Mouse (Mus musculus) hindbrain, embryonic 10.5 days (tissue): ENCODE measurements around the gene Gdf9. TPM values are rescaled to one million over a fixed set of nuclear protein-coding genes. Genes with fewer than 3 reads are reported as not detected.

Experiments used
- DNase-seq: peaks from one replicate; pipeline ENCODE4 v3.0.0-alpha.2; 2017; ENCODE audit warnings: low spot score
- H3K27ac ChIP-seq: fragments of 300-500 bp; sonication (generic); 2 replicates; pipeline ENCODE4 v1.5.1; 2016; ENCODE audit warnings: mild to moderate bottlenecking, moderate library complexity
- H3K27me3 ChIP-seq: fragments of 300-500 bp; sonication (generic); 2 replicates; pipeline ENCODE4 v1.6.1; 2016; ENCODE audit warnings: mild to moderate bottlenecking; ENCODE audit not compliant: poor library complexity, insufficient read depth, severe bottlenecking
- H3K36me3 ChIP-seq: fragments of 300-500 bp; sonication (generic); 2 replicates; pipeline ENCODE4 v1.6.1; 2016; ENCODE audit warnings: mild to moderate bottlenecking, moderate library complexity
- H3K4me1 ChIP-seq: fragments of 300-500 bp; sonication (generic); replicated peaks from 2 replicates; pipeline ENCODE4 v1.6.1; 2016; ENCODE audit warnings: mild to moderate bottlenecking
- H3K4me3 ChIP-seq: fragments of 300-500 bp; sonication (generic); 2 replicates; pipeline ENCODE4 v1.5.1; 2016; ENCODE audit warnings: mild to moderate bottlenecking, moderate library complexity
- H3K9me3 ChIP-seq: fragments of 300-500 bp; sonication (generic); 2 replicates; pipeline ENCODE4 v1.6.1; 2016; ENCODE audit warnings: mild to moderate bottlenecking, moderate library complexity
- WGBS: fragments of 180-500 bp; shearing (Covaris S2); methylation state at CpG from one replicate; pipeline ENCODE4 v1.1.7; 2016; 5-methylcytosine and 5-hydroxymethylcytosine counted together
- polyA plus RNA-seq: library from polyadenylated mRNA; unstranded; fragments of >200 nt; fragmentation: Nextera tagmentation; extraction: Ambion mirVana; gene quantifications from 2 replicates; pipeline ENCODE4 v1.2.1, GENCODE M21; 2016

Gdf9 gene
- polyA plus RNA-seq, 1 experiment from 2014 or later, result 2.9 TPM

- peaks cover 36% of the 10 kb centered on the region for H3K4me1 ChIP-seq
- H3K4me3 ChIP-seq, result peak overlapping the region; percentile 34
- H3K36me3 ChIP-seq, result no peaks in the 10 kb centered on the region
- peaks cover 97% of the 10 kb centered on the region for H3K27me3 ChIP-seq
- no peak for DNase-seq
- no peak overlapping the region for H3K27ac ChIP-seq
- peaks cover 5% of the 10 kb centered on the region; the same call in 1 of the 2 replicates for H3K9me3 ChIP-seq
- WGBS, result 41% methylated on average over 16 of the region's 16 CpGs
Observed at GRCm38 (mm10) chr11:53469294-53469967, 38.6 kb downstream of the Gdf9 start.

GRCm38 (mm10) chr11:53469968-53470695 lies 39.3 kb downstream of the Gdf9 start, which contains the start of gene Gm9837:
Gene Gm9837 (minus strand): TSS chr11:53470479.
- Histone ChIP-seq H3K27ac (no peak within 1 kb of the TSS), H3K27me3 (peaks cover 97% of the 10 kb centered on the region)

GRCm38 (mm10) chr11:53472709-53473108 lies 41.9 kb downstream of the Gdf9 start:
- Histone ChIP-seq H3K9me3 (no peaks in the 10 kb centered on the region), H3K4me1 (peaks cover 37% of the 10 kb centered on the region), H3K27ac (no peak overlapping the region), H3K36me3 (no peaks in the 10 kb centered on the region), H3K27me3 (peaks cover 97% of the 10 kb centered on the region), H3K4me3 (no peak overlapping the region)
- 76% methylated on average over 3 of the region's 3 CpGs for WGBS
- no peak for DNase-seq

More at GRCm38 (mm10) chr11:53469968-53470695, 39.3 kb downstream of the Gdf9 start, which contains the start of gene Gm9837:
- H3K9me3 ChIP-seq, result no peaks in the 10 kb centered on the region
- DNase-seq, result peak; percentile 91
- no peaks in the 10 kb centered on the region for H3K36me3 ChIP-seq
- H3K4me3 ChIP-seq, result peak within 1 kb of the TSS; percentile 34
- peaks cover 36% of the 10 kb centered on the region for H3K4me1 ChIP-seq
- 4% methylated on average over 29 of the region's 29 CpGs for WGBS

- Histone ChIP-seq H3K27me3 (peaks cover 100% of the 10 kb centered on the region), H3K4me3 (peak overlapping the region; percentile 28), H3K9me3 (peaks cover 8% of the 10 kb centered on the region), H3K4me1 (peaks cover 45% of the 10 kb centered on the region), H3K27ac (0 out of 2 replicates have a peak overlapping the region, but pooled peaks have one; percentile 23), H3K36me3 (no peaks in the 10 kb centered on the region)
- WGBS, result 24% methylated on average over 8 of the region's 8 CpGs
- DNase-seq, result no peak
Observed at GRCm38 (mm10) chr11:53475620-53476019, 44.8 kb downstream of the Gdf9 start.

GRCm38 (mm10) chr11:53477833-53478232 lies 47.0 kb downstream of the Gdf9 start:
- Histone ChIP-seq H3K27me3 (peaks cover 99% of the 10 kb centered on the region), H3K36me3 (no peaks in the 10 kb centered on the region), H3K27ac (no peak overlapping the region), H3K4me3 (0 out of 2 replicates have a peak overlapping the region, but pooled peaks have one; percentile 49), H3K4me1 (peaks cover 37% of the 10 kb centered on the region), H3K9me3 (peaks cover 8% of the 10 kb centered on the region)
- no peak for DNase-seq
- WGBS, result 37% methylated on average over 7 of the region's 7 CpGs

GRCm38 (mm10) chr11:53478383-53479170 lies 47.8 kb downstream of the Gdf9 start:
- Histone ChIP-seq H3K27ac (peak overlapping the region; percentile 70), H3K36me3 (no peaks in the 10 kb centered on the region), H3K4me3 (peak overlapping the region; percentile 49), H3K9me3 (peaks cover 8% of the 10 kb centered on the region), H3K27me3 (peaks cover 98% of the 10 kb centered on the region), H3K4me1 (peaks cover 37% of the 10 kb centered on the region)
- DNase-seq, result peak; percentile 60
- 5% methylated on average over 79 of the region's 79 CpGs for WGBS

GRCm38 (mm10) chr11:53479171-53479782 lies 48.5 kb downstream of the Gdf9 start:
- peaks cover 37% of the 10 kb centered on the region for H3K4me1 ChIP-seq
- H3K27me3 ChIP-seq, result peaks cover 98% of the 10 kb centered on the region
- peaks cover 8% of the 10 kb centered on the region for H3K9me3 ChIP-seq
- H3K27ac ChIP-seq, result peak overlapping the region; percentile 70
- H3K36me3 ChIP-seq, result no peaks in the 10 kb centered on the region
- peak overlapping the region; percentile 49 for H3K4me3 ChIP-seq
- WGBS, result 2% methylated on average over 62 of the region's 62 CpGs
- DNase-seq, result peak; percentile 44

GRCm38 (mm10) chr11:53479783-53480301 lies 49.0 kb downstream of the Gdf9 start, which contains the start of the genes Gm9945 and Sowaha:
Gene Gm9945 (plus strand): TSS chr11:53480166.
Gene Sowaha (minus strand): TSS chr11:53480274.
- H3K27ac ChIP-seq, result peak within 1 kb of the TSS; percentile 70
- no peaks in the 10 kb centered on the region for H3K36me3 ChIP-seq
- peaks cover 8% of the 10 kb centered on the region for H3K9me3 ChIP-seq
- H3K4me3 ChIP-seq, result peak within 1 kb of the TSS; percentile 49
- whole genome bisulfite sequencing, result 3% methylated on average over 40 of the region's 40 CpGs
- peaks cover 37% of the 10 kb centered on the region for H3K4me1 ChIP-seq
- DNase-seq, result no peak
- H3K27me3 ChIP-seq, result peaks cover 98% of the 10 kb centered on the region

- no peak overlapping the region for H3K27ac ChIP-seq
- peaks cover 8% of the 10 kb centered on the region for H3K9me3 ChIP-seq
- H3K4me3 ChIP-seq, result no peak overlapping the region
- 72% methylated on average over 4 of the region's 4 CpGs for WGBS
- H3K36me3 ChIP-seq, result no peaks in the 10 kb centered on the region
- peaks cover 98% of the 10 kb centered on the region for H3K27me3 ChIP-seq
- DNase-seq, result no peak
- H3K4me1 ChIP-seq, result peaks cover 26% of the 10 kb centered on the region
Observed at GRCm38 (mm10) chr11:53481088-53481730, 50.4 kb downstream of the Gdf9 start.

GRCm38 (mm10) chr11:53483159-53483891 lies 52.5 kb downstream of the Gdf9 start:
- Histone ChIP-seq H3K27ac (no peak overlapping the region), H3K4me3 (no peak overlapping the region), H3K27me3 (peaks cover 98% of the 10 kb centered on the region), H3K9me3 (peaks cover 8% of the 10 kb centered on the region), H3K36me3 (no peaks in the 10 kb centered on the region), H3K4me1 (peaks cover 33% of the 10 kb centered on the region)
- DNase-seq, result no peak
- 77% methylated on average over 9 of the region's 9 CpGs for WGBS

GRCm38 (mm10) chr11:53485719-53486118 lies 54.9 kb downstream of the Gdf9 start:
- Histone ChIP-seq H3K27me3 (peaks cover 96% of the 10 kb centered on the region), H3K4me1 (peaks cover 29% of the 10 kb centered on the region), H3K36me3 (no peaks in the 10 kb centered on the region), H3K4me3 (no peak overlapping the region), H3K27ac (no peak overlapping the region), H3K9me3 (no peaks in the 10 kb centered on the region)
- 49% methylated on average over 3 of the region's 3 CpGs for whole genome bisulfite sequencing
- DNase-seq, result no peak
